Mouse (Mus musculus) urinary bladder, postnatal 36 days (tissue): Measurements from ENCODE around the gene Rb1.

ENCODE experiments used
- DNase-seq, 2 experiments: peaks; one replicate each; pipeline ENCODE4 v3.0.0; 2022; ENCODE audit warnings: low spot score in 2 of 2, mixed read lengths in 1 of 2

The Rb1 gene

DNA sequence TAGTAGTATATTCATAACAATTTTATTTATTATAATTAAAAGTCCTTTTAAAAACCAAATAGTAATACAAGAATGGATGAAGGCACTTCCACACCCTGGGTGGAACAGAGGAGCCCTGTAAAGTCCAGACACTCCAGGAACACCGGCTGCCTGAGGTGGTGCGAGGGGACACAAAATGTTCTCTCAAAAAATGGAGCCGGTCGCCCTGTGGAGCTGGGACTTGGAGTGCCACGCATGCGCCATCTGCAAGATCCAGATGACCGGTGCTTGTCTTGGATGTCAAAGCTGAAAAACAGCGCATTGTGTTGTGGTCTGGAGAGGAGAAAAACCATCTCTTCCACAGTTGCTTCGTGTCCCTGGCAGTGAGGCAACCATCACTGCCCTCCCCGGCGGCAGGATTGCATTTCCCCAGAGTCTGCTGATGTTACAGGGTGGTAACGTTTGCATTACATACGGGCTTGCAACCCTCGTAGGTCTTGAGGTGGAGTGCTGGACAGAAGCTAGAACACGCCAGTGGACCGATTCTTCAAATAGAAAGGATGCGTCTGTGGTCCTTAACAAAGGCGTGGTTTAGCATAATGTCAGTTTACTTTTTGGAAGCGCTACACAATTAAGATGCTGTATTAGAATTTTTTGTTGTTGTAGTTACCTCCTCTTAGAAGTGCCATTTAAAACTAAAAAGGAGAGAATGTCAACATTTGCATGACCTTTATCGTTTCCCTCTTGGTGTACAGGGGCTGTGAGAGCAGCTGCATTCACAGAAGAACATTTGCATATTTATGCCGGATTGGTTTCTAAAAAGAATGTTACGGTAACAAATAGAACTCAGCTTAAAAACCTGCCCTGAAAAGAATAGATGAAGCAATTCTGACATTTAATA is 9.5 kb upstream of the Rb1 start:
- DNase-seq, result no peak

DNA sequence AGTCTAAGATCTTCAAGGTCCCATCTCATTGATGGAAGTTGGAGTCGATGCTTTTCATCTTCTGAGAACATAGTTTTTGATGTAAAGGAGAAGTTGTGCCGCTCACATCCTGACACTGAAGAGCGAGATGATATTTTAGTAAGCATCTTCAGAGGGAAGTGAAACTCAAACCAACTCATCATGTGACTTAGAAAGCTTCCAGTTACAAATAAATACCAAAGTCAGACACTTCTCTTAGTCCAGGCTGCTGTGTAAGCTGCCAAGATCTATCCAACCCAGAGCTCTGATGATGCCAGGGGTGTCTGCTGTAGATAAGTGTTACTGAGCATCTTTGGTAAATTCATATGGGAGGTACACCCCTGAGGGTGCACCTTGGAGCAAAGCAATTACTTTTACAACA is 8.3 kb upstream of the Rb1 start:
- DNase-seq, result no peak

DNA sequence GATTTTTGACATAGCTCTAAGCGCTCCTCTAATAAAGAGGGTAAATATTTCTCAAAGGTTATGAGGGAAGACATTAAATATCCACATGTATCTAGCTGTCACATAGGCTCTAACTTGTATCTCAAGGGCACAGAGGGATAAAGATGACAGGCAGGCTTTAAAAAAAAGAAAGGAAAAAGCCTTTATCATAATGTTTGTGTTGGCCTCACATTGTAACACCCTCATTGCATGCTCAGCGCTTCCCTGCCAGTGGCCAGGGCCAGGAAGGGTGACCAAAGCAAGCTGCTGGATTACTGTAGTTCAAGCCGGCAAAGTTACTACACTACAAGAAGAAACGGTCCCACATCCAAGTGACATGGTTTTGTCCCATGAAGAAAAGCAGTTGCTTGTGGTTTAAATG is 5.8 kb upstream of the Rb1 start:
- no peak for DNase-seq

DNA sequence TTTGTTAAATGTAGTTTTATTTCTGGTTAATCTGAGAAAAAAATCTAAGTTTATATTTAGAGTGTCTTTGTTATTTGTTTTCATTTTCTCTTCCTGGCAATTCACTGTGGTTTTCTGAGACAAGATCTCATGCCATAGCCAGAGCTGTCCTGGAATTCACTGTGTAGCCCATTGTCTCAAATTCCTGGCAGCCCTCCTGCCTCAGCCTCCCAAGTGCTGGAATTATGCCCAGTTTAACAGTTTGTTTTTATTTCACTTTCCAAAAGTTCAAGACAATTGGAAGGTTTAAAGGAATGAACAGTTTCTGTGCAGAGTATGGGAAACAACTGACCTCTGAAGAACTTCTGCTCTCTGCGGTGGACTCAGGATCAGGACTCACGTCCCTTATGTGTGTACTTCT is 4.2 kb upstream of the Rb1 start:
- DNase-seq, result no peak

DNA sequence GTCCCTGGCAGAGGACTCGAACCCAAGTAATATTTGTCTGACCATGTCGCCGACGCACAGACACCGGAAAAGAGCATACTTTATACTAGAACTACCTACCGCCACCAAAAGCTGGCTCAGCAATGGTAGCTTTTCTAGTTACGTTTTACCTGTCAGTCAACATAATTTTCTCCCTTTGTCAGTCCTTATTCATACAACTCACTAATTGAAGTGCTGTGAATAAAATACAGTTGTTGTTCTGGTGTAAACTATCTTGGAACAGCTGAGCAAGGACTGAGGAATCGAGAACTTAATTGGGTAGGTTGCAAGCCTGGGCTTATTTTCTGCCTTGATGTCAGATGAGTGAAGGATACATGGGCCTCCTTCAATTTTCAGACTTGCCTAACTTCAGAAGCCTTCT is 889 bp upstream of the Rb1 start:
- DNase-seq, result no peak

DNA sequence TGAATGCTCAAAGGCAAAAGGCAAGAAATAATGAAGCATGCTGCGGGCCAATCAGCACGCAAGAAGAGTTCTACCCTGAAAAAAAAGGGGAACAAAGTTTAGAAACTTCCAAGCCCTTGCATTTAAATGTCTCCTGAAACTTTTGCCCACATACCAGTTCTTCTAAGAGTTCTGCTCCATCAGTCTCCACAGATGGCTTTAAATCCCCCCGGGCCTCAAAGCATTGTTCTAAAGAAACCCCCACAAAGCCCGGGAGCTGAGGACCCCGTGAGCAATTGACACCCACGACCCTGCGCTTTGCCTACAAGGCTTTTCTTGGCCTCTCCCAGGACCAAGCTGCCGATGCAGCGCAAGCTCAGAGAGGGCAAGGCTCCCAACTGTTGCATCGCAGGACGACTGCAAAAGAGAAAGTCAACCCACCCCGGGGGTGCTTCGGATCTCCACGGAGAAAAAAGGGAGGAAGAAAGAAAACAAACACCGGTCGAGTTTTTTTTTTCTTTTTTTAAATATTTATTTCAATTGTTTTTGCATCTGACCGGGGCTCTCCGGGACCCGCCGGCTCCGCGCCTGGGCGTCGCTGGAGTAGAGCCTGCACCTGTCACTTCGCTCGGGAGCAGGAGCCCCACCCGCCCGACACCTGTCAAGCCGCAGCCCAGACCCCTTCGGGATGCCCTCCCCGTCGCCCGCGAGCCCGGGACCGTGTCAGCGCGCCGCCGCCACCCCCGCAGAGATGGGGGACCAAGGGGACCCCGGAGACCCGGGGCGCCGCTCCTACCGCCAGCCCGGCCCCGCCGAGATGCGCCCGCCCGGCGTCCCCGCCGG is 777 bp downstream of the Rb1 start:
- peak; percentile 43 for DNase-seq

DNA sequence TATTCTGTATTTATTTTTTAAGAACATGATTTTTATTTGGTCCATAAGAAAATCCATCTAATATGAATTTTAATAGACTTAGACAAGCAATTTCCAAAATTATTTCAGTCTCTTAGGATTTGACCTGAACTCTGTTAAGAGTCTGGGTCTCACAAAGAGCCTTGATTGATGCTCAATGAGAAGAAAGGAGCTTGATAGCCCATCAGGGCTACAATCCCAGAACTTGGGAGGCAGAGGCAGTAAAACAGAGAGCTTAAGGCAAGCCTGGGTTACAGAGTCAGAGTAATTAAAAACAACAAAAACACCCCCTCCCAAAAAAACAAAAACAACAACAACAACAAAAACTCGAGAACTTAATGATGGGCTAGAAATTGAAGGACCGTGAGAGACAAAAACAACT is 1.7 kb downstream of the Rb1 start:
- DNase-seq, result no peak

DNA sequence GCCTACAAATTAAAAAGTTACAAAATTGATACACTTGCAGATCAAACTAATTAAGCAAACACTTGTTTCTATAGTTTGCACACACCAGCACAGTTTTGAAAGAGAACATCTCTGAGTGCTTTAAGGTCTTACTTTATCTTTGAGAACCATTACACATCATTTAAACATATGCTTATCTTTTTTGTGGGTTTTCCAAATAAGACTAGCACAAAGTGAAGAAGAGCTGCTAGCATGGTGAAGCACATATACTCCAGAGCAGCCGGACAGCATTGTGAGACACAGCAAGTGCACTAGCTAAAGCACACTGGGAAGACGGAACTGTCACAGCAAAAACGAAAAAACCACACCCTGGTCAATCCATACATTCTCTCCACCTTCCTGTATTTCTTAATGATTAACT is 3.5 kb downstream of the Rb1 start:
- no peak for DNase-seq

DNA sequence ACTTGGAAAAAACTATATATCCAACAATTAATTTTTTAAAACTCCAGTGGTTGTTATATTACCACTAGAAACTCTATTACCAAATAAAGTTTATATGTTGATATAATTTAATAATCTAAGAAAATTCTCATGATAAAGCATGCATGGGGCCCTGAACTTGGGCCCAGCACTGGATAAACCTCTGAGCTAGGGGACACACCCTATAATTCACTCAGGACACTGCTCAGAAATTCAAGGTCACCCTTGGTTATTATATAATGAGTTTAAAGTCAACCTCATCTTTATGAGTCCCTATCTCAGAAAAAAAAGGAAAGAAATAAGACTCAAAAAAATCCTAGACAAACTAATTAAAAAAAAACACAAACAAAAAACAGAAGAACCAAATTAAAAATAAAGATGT is 8.7 kb downstream of the Rb1 start:
- no peak for DNase-seq

DNA sequence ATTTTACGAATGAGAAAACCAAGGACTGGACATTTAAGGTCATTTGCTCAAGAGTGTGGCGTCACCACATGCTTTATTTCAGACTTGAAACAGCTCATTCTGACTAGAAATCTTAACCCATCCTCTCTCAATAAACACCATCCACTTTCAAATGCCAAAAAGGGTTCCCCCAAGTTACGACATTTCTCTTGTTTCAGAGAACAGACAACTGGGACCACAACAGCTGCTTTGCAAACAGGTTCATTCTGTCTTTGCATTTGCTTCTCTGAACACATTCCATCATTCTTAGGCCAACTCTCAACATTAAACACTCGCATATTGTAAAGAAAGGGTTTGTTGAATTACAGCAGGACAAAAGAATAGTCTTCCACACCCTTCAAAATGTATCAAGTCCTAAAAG is 11.8 kb downstream of the Rb1 start:
- no peak for DNase-seq

DNA sequence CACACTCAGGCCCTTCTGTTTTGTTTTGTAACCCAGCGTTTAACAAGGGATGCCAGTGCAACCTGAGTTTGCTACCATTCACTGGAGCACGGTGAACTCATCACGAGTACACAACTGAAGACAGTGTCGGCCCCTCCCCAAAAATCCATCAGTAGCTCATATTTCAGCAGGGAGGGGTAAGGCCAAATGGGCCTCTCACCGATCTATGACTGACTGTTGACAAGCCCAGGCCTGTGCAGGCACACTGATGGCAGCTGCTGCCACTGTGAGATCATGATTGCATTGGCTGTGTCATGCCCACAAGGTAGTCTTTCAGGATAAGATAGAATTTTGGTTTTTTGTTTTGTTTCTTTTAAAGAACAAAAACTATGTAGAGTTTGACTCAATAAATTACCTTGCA is 12.2 kb downstream of the Rb1 start:
- DNase-seq, result peak; percentile 32 to 53

DNA sequence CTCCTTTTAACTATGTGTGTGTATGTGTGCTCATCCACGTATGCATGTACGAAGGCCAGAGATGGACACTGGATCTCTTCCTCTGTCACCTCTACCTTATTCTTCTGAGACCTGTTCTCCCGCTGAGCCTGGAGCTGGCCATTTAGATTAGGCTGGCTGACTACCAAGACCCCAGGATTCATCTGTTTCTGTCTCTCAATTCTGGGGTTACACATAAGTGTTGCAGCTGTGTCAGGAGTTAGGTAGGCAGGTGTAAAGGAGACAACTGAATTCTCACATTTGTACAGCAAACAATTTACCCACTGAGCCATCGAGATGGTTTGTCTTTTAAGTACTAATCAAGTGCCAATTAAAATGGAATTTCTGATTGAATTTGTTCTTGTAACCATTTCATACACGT is 12.7 kb downstream of the Rb1 start:
- DNase-seq, result no peak

DNA sequence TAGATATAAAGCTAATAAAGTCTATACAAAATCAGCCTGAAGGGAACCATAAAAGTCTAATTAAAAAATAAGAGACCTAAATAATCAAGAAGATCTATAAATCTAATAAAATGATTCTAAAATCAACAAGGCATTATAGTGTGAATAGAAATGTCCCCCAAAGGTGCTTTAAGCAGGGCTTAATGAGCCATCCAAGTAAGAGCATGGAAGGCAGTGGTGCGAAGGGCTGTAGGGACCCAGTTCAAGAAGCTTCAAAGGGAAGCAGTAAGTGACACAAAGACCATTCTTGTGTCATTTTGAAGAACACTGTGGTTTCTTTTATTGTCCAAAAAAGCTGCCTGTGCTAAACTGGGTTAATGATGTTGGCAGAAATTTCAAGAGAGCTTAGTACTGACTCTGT is 18.1 kb downstream of the Rb1 start:
- DNase-seq, result no peak

DNA sequence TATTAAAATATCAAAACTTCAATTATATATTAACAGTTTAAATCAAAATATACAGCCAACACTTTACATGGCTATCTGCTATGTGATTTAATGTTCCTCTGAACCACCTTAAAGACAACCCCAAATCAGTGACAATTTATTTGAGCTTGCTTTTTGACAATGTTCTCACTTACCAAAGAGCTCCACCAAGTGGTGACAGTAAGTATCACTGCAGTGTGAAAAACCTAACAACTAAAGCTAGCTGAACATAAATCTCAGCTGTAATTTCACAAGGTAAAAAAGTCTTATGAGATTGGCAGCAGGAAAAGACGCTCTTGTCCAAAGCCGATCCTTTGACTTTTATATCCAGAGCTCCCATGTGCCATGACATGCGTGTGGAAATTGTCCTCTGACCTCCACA is 22.4 kb downstream of the Rb1 start:
- peak; percentile 26 to 31 for DNase-seq

DNA sequence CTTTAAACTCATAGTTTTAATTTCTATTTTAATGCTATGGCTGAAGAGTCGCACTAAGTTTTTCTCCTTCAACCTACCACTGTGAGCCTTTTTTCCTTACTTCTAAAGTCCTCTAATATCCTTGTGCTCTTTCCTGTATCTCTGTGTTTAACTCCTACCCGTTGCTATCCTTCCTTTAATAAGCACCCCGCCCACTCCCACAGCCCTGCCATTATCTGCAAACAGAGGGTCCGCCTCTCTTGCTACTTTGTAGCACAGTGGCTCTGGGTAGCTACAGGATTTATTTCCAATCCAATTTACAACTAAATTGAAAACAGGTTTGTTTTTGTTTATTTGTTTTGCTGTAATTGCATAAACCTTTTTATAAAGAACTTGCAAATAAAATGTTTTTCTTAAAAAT is 23.8 kb downstream of the Rb1 start:
- no peak for DNase-seq

DNA sequence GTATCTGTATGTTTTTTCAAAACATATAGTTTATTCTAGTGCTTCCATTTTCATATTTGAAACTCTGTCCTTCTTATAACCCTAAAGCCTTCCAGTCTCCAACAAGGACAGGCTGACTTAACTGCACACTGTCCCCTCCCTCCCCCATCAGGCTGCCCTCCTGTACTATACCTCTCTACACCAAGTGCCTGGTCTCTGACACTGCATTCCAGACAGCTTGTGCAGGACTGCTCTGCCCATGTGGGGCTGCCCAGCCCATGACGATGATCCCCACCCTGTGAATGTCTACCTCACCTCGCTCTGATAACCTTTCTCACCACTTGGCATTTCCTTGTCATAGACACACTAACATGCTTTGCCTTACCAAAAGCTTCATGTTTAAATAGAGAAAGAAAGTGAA is 30.1 kb downstream of the Rb1 start:
- DNase-seq, result no peak

DNA sequence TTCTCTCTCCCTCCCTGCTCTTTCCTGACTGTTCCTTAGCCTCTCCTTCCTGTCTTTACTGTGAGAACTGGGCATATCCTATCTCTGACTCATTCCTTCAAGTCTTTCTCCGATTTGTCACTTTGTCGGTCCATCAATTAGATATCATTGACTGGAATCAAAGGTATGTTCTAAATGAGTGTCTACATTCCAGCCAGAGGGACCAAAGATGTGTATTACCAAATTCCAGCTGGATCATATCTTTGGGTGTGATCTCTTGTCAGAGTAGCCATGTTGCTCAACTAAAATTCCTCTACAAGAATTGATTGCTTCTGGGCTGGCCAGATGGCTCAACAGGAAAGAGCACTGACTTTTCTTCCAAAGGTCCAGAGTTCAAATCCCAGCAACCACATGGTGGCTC is 32.0 kb downstream of the Rb1 start:
- DNase-seq, result no peak

DNA sequence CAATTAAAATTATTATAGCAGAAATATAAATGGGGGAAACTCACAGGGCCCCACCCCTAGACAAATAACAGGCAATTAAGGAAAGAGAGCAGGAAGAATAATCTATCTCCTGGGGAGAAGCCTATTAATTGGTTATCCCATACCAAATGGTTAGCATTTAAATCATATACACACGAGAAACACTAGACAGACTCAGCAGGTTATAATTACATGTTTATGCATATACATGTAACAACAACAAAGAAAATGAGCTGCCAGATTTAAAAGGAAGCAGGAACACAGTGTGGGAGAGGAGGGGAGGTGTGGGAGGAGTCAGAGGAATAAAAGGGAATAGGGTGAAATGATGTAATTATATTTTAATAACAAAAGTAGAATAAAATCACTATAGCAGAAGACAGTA is 33.2 kb downstream of the Rb1 start:
- DNase-seq, result no peak

DNA sequence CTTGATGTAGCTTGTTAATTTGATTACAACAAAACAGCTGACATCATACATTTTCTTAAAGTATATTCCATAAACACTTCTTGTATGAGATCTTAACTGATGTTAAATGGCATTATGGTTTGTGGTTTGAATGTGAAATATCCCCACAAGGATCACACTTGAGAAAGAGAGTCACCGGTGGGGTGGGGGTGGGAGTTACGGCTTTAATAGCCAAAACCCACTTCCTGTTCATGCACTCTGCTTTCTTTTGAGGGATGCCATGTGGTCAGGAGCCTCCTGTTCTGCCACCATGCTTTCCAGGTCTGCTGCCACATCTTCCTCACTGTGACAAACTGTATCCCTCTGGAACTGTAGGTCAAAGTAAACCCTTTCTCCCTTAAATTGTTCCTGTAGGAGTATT is 35.7 kb downstream of the Rb1 start:
- DNase-seq, result no peak

DNA sequence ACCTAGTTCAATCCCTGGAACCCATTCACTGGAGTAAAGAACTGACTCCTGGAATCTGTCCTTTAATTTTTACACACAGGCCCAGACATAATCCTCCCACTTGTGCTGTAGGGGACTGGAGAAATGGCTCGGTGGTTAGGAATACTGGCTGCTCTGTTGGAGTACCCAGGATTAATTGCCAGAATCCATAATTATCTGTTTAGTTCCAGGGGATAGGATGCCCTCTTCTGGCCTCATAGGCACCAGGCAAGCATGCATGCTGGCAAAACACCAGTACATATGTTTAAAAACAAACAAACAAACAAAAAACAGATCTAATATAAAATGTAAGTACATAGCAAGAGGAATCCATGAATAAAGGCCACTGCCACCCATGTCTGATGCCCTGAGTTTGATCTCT is 44.6 kb downstream of the Rb1 start:
- no peak for DNase-seq

DNA sequence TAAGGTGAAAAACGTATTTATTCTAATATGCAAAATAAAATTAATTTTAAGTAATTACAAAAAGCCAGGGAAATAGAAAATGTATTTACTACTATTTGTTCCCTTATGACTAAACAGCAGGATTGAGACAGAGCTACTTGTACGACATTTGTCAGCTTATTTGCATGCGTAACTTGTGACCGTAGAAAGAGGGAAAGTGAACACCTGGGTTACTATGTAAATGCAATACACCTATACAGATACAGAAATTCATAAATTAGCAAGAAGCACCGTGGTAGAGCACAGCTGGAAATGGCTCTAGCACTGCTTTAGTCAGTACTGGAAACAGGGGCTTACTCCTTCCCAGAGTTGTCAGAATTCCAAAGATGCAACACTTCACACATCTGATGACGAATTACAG is 46.5 kb downstream of the Rb1 start:
- DNase-seq, result no peak

DNA sequence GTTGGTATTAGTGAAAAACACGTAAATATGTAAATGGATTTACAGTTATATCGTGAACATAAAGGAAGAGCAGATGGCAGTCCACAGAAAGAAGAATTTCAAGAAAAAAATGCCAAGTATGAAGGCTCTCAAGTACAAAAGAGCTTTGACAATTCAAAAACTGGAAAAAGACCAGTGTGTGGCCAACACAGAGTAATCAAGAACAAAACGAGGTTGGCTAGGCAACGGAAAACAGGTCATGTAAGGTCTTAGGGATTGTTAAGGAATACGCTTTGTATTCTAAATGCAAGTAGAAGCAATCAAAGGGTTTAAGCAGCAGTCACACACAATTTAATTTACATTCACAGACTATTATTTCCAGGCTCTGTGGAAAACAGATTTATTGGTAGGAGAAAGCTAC is 53.8 kb downstream of the Rb1 start:
- DNase-seq, result no peak

DNA sequence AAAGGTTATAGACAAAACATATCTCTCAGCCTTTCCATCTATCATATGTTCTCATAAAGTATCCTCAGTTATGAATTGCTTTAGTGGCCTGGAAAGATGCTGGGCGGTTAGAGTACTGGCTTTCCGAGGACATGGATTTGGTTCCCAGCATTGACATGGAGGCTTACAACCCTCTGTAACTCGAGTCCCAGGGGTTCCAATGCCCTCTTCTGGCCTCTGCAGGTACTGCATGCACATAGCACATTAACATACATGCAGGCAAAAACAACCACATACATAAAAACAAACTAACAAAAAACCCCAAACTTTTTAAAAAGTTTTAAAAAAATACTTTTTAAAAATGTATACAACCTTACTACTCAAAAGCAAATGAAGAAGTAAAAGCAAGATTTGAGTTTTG is 59.5 kb downstream of the Rb1 start:
- DNase-seq, result no peak
